Mouse (Mus musculus) olfactory bulb, adult 2 months (tissue): ENCODE measurements around the gene Obsl1. TPM values are rescaled to one million over a fixed set of nuclear protein-coding genes. Genes with fewer than 3 reads are reported as not detected.

Source experiments
- H3K27ac ChIP-seq: fragments of 200-500 bp; 2 replicates; pipeline ENCODE4 v1.5.1; 2012; ENCODE audit warnings: low read depth, low read length; ENCODE audit not compliant: insufficient read depth
- H3K4me1 ChIP-seq: fragments of 200-500 bp; 2 replicates; pipeline ENCODE4 v1.6.1; 2012; ENCODE audit warnings: low read length; ENCODE audit not compliant: control insufficient read depth, insufficient read depth
- H3K4me3 ChIP-seq: fragments of 200-500 bp; 2 replicates; pipeline ENCODE4 v1.5.1; 2012; ENCODE audit warnings: mild to moderate bottlenecking, low read depth, low read length, moderate library complexity; ENCODE audit not compliant: insufficient read depth
- CTCF ChIP-seq: fragments of 200-500 bp; IDR thresholded peaks from 2 replicates; pipeline ENCODE4 v1.5.1; 2012; ENCODE audit warnings: low read depth, mild to moderate bottlenecking, low read length, moderate library complexity; ENCODE audit not compliant: insufficient read depth
- POLR2A ChIP-seq: fragments of 200-500 bp; IDR thresholded peaks from 2 replicates; pipeline ENCODE4 v1.6.1; 2012; ENCODE audit warnings: mild to moderate bottlenecking, low read depth, low read length, moderate library complexity; ENCODE audit not compliant: insufficient read depth
- WGBS: fragments of 180-500 bp; shearing (Covaris S2); methylation state at CpG from one replicate; pipeline ENCODE4 v1.1.7; 2018; 5-methylcytosine and 5-hydroxymethylcytosine counted together
- polyA plus RNA-seq: library from polyadenylated mRNA; stranded (reverse); fragments of >200 nt; gene quantifications from 2 replicates; pipeline ENCODE4 v1.2.4, GENCODE M21; 2012; ENCODE audit warnings: low replicate concordance; ENCODE audit not compliant: missing spikeins, insufficient read depth, insufficient read length

Obsl1 gene
- polyA plus RNA-seq, 1 experiment: not detected

DNA sequence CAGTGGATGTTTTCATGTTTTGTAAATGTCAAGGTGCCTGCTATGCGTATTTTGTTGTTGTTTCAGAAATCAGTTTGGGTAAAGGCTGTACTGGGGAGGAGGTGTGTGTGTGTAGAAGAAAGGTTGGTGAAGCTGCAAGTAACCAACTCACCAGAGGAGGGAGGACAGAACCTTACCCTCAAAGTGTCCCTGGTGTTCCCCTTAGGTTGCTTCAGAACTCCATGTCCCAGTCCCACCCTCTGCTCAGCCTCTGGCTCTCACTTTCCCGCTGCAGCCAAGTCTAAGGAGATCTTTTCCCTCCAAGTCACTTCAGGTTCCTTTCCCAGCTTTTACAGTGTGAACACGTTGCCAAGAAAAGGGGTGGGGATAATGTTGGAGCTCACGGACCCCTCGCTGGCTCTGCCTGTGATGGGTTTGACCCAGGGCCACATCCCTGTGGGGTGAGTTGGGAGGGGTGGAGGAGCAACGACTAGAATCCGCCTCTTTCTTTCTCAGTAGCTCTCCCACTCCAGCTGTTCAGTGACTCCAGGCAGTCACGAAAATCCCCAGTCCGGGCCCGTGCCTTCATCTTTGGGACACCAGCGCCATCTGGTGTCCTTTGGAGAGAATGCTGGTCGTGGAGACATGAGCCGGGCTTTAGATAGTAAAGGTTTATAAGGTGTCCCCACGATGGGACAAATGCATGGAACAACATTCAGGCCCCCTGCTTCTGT is 38.9 kb downstream of the Obsl1 start:
- WGBS: 8% methylated on average over 14 of the region's 14 CpGs
- H3K4me1 ChIP-seq: peaks cover 7% of the 10 kb centered on the region
- TF ChIP-seq CTCF (peak; percentile 97), POLR2A (no peak)
- H3K4me3 ChIP-seq: no peak overlapping the region
- H3K27ac ChIP-seq: no peak overlapping the region

- no peak overlapping the region for H3K4me3 ChIP-seq
- 91% methylated on average over 5 of the region's 5 CpGs for WGBS
- no peak overlapping the region for H3K27ac ChIP-seq
- TF ChIP-seq CTCF (no peak), POLR2A (no peak)
- peaks cover 14% of the 10 kb centered on the region for H3K4me1 ChIP-seq
These were observed 42.5 kb downstream of the Obsl1 start for GRCm38 (mm10) chr1:75463652-75464204.

GRCm38 (mm10) chr1:75462636-75463035 is 43.6 kb downstream of the Obsl1 start:
- TF ChIP-seq CTCF (no peak), POLR2A (no peak)
- WGBS: 91% methylated on average over 1 of the region's 1 CpGs
- Histone ChIP-seq H3K4me3 (no peak overlapping the region), H3K4me1 (peaks cover 22% of the 10 kb centered on the region), H3K27ac (no peak overlapping the region)

DNA sequence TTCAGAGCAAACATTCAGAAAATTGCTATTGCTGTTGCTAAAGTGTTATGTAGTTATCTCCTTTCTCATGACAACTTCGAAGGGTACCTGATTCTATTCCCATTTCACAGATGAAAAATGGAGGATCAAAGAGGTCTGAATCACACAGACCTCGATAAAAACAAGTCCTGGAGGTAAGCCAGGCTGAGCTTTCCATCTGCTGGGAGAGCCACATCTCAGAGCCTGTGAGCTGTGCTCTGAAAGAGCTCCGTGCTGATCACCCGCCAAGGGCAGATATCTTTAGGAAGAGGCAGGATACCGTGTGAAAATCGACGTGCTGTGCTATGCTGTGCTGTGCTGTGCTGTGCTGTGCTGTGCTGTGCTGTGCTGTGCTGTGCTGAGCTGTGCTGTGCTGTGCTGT is 46.0 kb downstream of the Obsl1 start:
- TF ChIP-seq POLR2A (no peak), CTCF (no peak)
- H3K27ac ChIP-seq: no peak overlapping the region
- no peak overlapping the region for H3K4me3 ChIP-seq
- H3K4me1 ChIP-seq: peaks cover 39% of the 10 kb centered on the region
- whole genome bisulfite sequencing: 48% methylated on average over 7 of the region's 7 CpGs

DNA sequence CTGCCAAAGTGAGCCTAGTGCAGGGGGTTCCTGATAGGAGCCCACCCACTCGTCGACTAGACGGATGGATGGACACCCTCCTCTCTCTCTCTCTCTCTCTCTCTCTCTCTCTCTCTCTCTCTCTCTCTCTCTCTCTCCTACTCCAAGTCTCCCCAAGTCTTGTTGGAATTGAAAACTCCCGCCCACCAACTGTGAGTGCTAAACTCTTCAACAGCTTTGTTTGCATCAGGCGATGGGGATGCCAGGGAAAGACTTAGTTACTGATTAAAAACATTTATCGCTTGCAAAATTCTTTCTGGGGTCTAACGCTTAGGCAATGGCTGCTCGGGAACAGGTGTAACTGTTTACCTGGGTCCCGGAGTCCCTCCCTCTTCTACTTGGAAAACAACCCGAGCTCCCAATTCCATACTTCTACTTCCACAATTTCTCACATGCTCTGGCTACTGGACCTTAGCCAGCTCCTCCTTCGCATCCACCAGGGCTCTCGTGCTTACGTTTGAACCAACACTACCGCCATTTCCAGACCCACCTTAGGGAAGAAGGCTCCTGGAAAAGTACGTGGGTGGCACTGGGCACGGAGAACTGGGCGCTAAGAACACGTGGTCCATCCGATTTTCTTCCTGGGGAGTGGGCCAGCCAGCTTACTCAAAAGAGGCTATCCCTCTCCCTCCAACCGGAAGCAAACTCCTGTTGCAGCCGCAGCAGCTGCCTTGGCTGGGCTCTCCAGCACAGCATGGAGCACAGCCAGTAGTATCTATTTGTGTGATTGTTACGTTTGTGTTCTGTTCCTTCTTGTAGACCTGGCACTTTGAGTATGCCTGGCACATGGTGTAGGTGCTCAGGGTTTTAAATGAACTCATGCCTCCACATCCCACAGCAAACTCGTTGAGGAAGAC is 47.2 kb downstream of the Obsl1 start:
- H3K4me1 ChIP-seq: peaks cover 48% of the 10 kb centered on the region
- TF ChIP-seq POLR2A (no peak), CTCF (no peak)
- peak overlapping the region; percentile 20 for H3K4me3 ChIP-seq
- WGBS: 13% methylated on average over 23 of the region's 23 CpGs
- H3K27ac ChIP-seq: no peak overlapping the region

DNA sequence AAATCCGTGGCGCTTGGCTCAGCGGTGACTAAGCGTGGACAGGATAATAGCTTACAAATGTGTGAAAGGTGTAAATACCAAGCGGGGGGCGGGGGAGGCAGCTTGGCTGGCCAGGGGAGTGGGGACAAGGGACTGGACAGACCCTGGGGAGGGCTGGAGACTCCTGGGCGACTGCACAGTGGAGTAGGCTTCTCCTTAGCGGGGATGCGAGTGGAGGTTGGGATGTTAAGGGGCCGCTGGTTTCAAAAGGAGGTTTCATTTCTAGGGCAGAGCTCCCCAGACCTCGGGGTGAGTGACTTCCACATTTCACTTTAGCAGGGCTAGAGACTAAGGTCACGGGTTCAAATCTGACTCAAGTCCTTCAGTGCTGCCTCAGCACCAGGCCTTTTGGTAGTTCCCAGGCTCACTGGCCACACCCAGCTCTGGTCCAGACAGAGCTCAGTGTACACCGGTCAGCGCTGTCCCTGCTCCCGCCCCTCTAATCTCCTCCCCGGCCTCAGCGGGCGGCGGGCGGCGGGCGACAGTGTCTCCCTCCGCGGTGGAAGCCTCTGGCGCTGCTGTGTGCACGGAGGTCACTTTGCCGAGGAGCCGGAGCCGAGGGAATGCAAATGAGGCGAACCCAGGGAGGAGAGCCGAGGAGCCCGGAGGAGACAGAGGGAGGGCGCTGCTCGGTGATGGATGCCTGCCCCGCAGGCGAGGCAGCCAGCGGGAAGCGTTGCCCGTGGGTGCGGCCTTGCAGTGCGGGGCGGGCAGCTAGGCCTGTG is 48.0 kb downstream of the Obsl1 start:
- 10% methylated on average over 42 of the region's 42 CpGs for WGBS
- peak overlapping the region; percentile 20 for H3K4me3 ChIP-seq
- peaks cover 54% of the 10 kb centered on the region for H3K4me1 ChIP-seq
- TF ChIP-seq CTCF (no peak), POLR2A (no peak)
- peak overlapping the region; percentile 33; the same call in 1 of the 2 replicates for H3K27ac ChIP-seq

DNA sequence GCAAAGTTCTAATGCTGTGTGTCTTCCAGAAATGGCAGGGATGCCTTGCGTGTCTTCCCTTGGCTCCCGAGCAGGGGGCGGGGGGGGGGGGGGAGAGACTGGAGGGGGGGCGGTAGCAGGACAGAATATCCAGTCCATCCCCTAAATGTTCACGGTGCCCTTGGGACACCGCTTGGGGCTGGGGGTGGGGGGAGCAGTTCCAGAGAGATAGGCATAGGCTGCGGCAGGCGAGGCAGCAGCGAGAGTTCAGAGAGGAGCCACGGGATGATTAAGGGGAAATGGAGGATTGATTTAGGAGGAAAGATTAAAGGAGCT is 48.6 kb downstream of the Obsl1 start:
- no peak for TF ChIP-seq POLR2A
- TF ChIP-seq CTCF: no peak
- Histone ChIP-seq H3K27ac (no peak overlapping the region), H3K4me1 (peaks cover 57% of the 10 kb centered on the region), H3K4me3 (no peak overlapping the region)
- WGBS: 13% methylated on average over 10 of the region's 10 CpGs

- Histone ChIP-seq H3K27ac (peak overlapping the region; percentile 41), H3K4me3 (no peak overlapping the region), H3K4me1 (peaks cover 64% of the 10 kb centered on the region)
- no peak for TF ChIP-seq POLR2A
- TF ChIP-seq CTCF: peak; percentile 49; the same call in 1 of the 2 replicates
- WGBS: 27% methylated on average over 14 of the region's 14 CpGs
These were observed 49.3 kb downstream of the Obsl1 start for GRCm38 (mm10) chr1:75456746-75457564.
